Mouse (Mus musculus): ENCODE data around the gene Dmap1. TPM values are rescaled to one million over a fixed set of nuclear protein-coding genes. Genes with fewer than 3 reads are reported as not detected.

Gene Dmap1
- polyA plus RNA-seq, 1 experiment from 2014 or later, result 37.8 TPM

- Histone ChIP-seq H3K4me3 (ENCODE audit: low read depth, low read length) (no peak overlapping the region), H3K9ac (replicated peaks; ENCODE audit: low read depth) (no peak overlapping the region), H3K27me3 (replicated peaks; ENCODE audit: insufficient read depth, low read length) (no peaks in the 10 kb centered on the region), H3K27ac (ENCODE audit: low read length) (no peak overlapping the region), H3K4me2 (replicated peaks; ENCODE audit: low read depth, low read length) (no peak overlapping the region), H3K4me1 (ENCODE audit: insufficient read depth, low read depth, low read length) (no peaks in the 10 kb centered on the region), H3K9me3 (ENCODE audit: low read length) (no peaks in the 10 kb centered on the region), H3K36me3 (ENCODE audit: insufficient read depth, low read length) (no peaks in the 10 kb centered on the region)
- WGBS, result 83% methylated on average over 1 of the region's 1 CpGs
- TF ChIP-seq EP300 (IDR thresholded peaks at IDR 0.05), result no peak
- TF ChIP-seq CTCF (IDR thresholded peaks at IDR 0.05), result no peak
- no peak for DNase-seq (ENCODE audit: low spot score)
- no peak for ATAC-seq
These were observed 40.3 kb downstream of the Dmap1 start for GRCm38 (mm10) chr4:117641804-117642203.

GRCm38 (mm10) chr4:117640925-117641703 is 41.0 kb downstream of the Dmap1 start:
- WGBS, result 96% methylated on average over 1 of the region's 1 CpGs
- H3K4me1 ChIP-seq (ENCODE audit: insufficient read depth, low read depth, low read length), result no peaks in the 10 kb centered on the region
- H3K36me3 ChIP-seq (ENCODE audit: insufficient read depth, low read length), result no peaks in the 10 kb centered on the region
- ATAC-seq (no peak), DNase-seq (ENCODE audit: low spot score) (peak; percentile 17)
- no peak overlapping the region for H3K4me2 ChIP-seq (replicated peaks; ENCODE audit: low read depth, low read length)
- no peak overlapping the region for H3K9ac ChIP-seq (replicated peaks; ENCODE audit: low read depth)
- H3K27ac ChIP-seq (ENCODE audit: low read length), result no peak overlapping the region
- H3K27me3 ChIP-seq (replicated peaks; ENCODE audit: insufficient read depth, low read length), result no peaks in the 10 kb centered on the region
- TF ChIP-seq EP300 (IDR thresholded peaks at IDR 0.05), result no peak
- no peak for TF ChIP-seq CTCF (IDR thresholded peaks at IDR 0.05)
- H3K9me3 ChIP-seq (ENCODE audit: low read length), result no peaks in the 10 kb centered on the region
- no peak overlapping the region for H3K4me3 ChIP-seq (ENCODE audit: low read depth, low read length)

- DNase-seq (ENCODE audit: low spot score) (no peak), ATAC-seq (no peak)
- Histone ChIP-seq H3K4me2 (replicated peaks; ENCODE audit: low read depth, low read length) (no peak overlapping the region), H3K9ac (replicated peaks; ENCODE audit: low read depth) (no peak overlapping the region), H3K27me3 (replicated peaks; ENCODE audit: insufficient read depth, low read length) (no peaks in the 10 kb centered on the region), H3K4me3 (ENCODE audit: low read depth, low read length) (no peak overlapping the region), H3K4me1 (ENCODE audit: insufficient read depth, low read depth, low read length) (no peaks in the 10 kb centered on the region), H3K27ac (ENCODE audit: low read length) (no peak overlapping the region), H3K9me3 (ENCODE audit: low read length) (no peaks in the 10 kb centered on the region), H3K36me3 (ENCODE audit: insufficient read depth, low read length) (no peaks in the 10 kb centered on the region)
- 79% methylated on average over 22 of the region's 22 CpGs for WGBS
- TF ChIP-seq EP300 (IDR thresholded peaks at IDR 0.05) (no peak), CTCF (IDR thresholded peaks at IDR 0.05) (no peak)
These were observed 45.0 kb downstream of the Dmap1 start for GRCm38 (mm10) chr4:117636891-117637613.

- Histone ChIP-seq H3K4me2 (replicated peaks; ENCODE audit: low read depth, low read length) (no peak overlapping the region), H3K9me3 (ENCODE audit: low read length) (no peaks in the 10 kb centered on the region), H3K27me3 (replicated peaks; ENCODE audit: insufficient read depth, low read length) (no peaks in the 10 kb centered on the region), H3K9ac (replicated peaks; ENCODE audit: low read depth) (no peak overlapping the region), H3K4me3 (ENCODE audit: low read depth, low read length) (no peak overlapping the region), H3K36me3 (ENCODE audit: insufficient read depth, low read length) (no peaks in the 10 kb centered on the region), H3K4me1 (ENCODE audit: insufficient read depth, low read depth, low read length) (no peaks in the 10 kb centered on the region), H3K27ac (ENCODE audit: low read length) (no peak overlapping the region)
- DNase-seq (ENCODE audit: low spot score) (peak; percentile 53), ATAC-seq (peak; percentile 92)
- WGBS, result 74% methylated on average over 4 of the region's 4 CpGs
- peak; percentile 42; the same call in 1 of the 2 replicates for TF ChIP-seq EP300 (IDR thresholded peaks at IDR 0.05)
- no peak for TF ChIP-seq CTCF (IDR thresholded peaks at IDR 0.05)
These were observed 45.9 kb downstream of the Dmap1 start for GRCm38 (mm10) chr4:117636152-117636551.

- TF ChIP-seq CTCF (IDR thresholded peaks at IDR 0.05) (no peak), EP300 (IDR thresholded peaks at IDR 0.05) (no peak)
- no peaks in the 10 kb centered on the region for H3K27me3 ChIP-seq (replicated peaks; ENCODE audit: insufficient read depth, low read length)
- H3K27ac ChIP-seq (ENCODE audit: low read length), result no peak overlapping the region
- H3K4me2 ChIP-seq (replicated peaks; ENCODE audit: low read depth, low read length), result no peak overlapping the region
- 77% methylated on average over 7 of the region's 7 CpGs for WGBS
- no peak overlapping the region for H3K4me3 ChIP-seq (ENCODE audit: low read depth, low read length)
- no peaks in the 10 kb centered on the region for H3K4me1 ChIP-seq (ENCODE audit: insufficient read depth, low read depth, low read length)
- no peak for ATAC-seq
- no peak for DNase-seq (ENCODE audit: low spot score)
- H3K9me3 ChIP-seq (ENCODE audit: low read length), result no peaks in the 10 kb centered on the region
- no peaks in the 10 kb centered on the region for H3K36me3 ChIP-seq (ENCODE audit: insufficient read depth, low read length)
- no peak overlapping the region for H3K9ac ChIP-seq (replicated peaks; ENCODE audit: low read depth)
These were observed 47.4 kb downstream of the Dmap1 start for GRCm38 (mm10) chr4:117634642-117635041.

GRCm38 (mm10) chr4:117633527-117633926 is 48.5 kb downstream of the Dmap1 start:
- no peak for DNase-seq (ENCODE audit: low spot score)
- Histone ChIP-seq H3K4me2 (replicated peaks; ENCODE audit: low read depth, low read length) (no peak overlapping the region), H3K4me1 (ENCODE audit: insufficient read depth, low read depth, low read length) (no peaks in the 10 kb centered on the region), H3K36me3 (ENCODE audit: insufficient read depth, low read length) (no peaks in the 10 kb centered on the region), H3K4me3 (ENCODE audit: low read depth, low read length) (no peak overlapping the region), H3K9me3 (ENCODE audit: low read length) (no peaks in the 10 kb centered on the region), H3K27ac (ENCODE audit: low read length) (no peak overlapping the region), H3K9ac (replicated peaks; ENCODE audit: low read depth) (no peak overlapping the region), H3K27me3 (replicated peaks; ENCODE audit: insufficient read depth, low read length) (no peaks in the 10 kb centered on the region)
- 68% methylated on average over 5 of the region's 5 CpGs for WGBS
- TF ChIP-seq CTCF (IDR thresholded peaks at IDR 0.05), result no peak
- TF ChIP-seq EP300 (IDR thresholded peaks at IDR 0.05), result no peak
- ATAC-seq, result no peak
